Mouse (Mus musculus) MEL (cell line): ENCODE measurements around the gene Pakap.

Source experiments
- CTCF ChIP-seq, 3 experiments: IDR thresholded peaks in 2 of 3; conservative IDR thresholded peaks in 1 of 3; 2 replicates each; pipeline ENCODE4 v1.5.1; 2011 to 2012; ENCODE audit warnings: low read length in 3 of 3, low read depth in 2 of 3, mild to moderate bottlenecking in 2 of 3, improper control_type of control experiment in 1 of 3, inconsistent platforms in 1 of 3, mixed read lengths in 1 of 3, moderate library complexity in 1 of 3; ENCODE audit not compliant: control insufficient read depth in 1 of 3, insufficient read depth in 1 of 3, poor library complexity in 1 of 3, severe bottlenecking in 1 of 3
- GABPA ChIP-seq: IDR thresholded peaks from 2 replicates; pipeline ENCODE4 v1.6.1; 2012; ENCODE audit warnings: low read depth, mild to moderate bottlenecking, inconsistent platforms, low read length, improper control_type of control experiment, moderate library complexity
- POLR2A ChIP-seq, 2 experiments: IDR thresholded peaks; 2 replicates each; pipeline ENCODE4 v1.6.1; 2011 to 2012; ENCODE audit warnings: low read length in 2 of 2, mild to moderate bottlenecking in 2 of 2, control low read depth in 1 of 2, improper control_type of control experiment in 1 of 2, low read depth in 1 of 2, moderate library complexity in 1 of 2; ENCODE audit not compliant: control insufficient read depth in 1 of 2, insufficient read depth in 1 of 2, poor library complexity in 1 of 2

- no peak for TF ChIP-seq POLR2A (IDR thresholded peaks at IDR 0.05; ENCODE audit: control insufficient read depth in 1 of 2, insufficient read depth in 1 of 2, low read depth in 1 of 2, low read length in 2 of 2, poor library complexity in 1 of 2)
- TF ChIP-seq CTCF (IDR thresholded peaks at IDR 0.05 in 2 of 3, conservative IDR thresholded peaks at IDR 0.05 in 1 of 3; ENCODE audit: control insufficient read depth in 1 of 3, insufficient read depth in 1 of 3, low read depth in 2 of 3, low read length in 3 of 3, poor library complexity in 1 of 3, severe bottlenecking in 1 of 3): peak in 2 of 3 experiments; percentile 13 to 41; a peak in 4 of 6 replicates
- no peak for TF ChIP-seq GABPA
These were observed 151.4 kb downstream of the Pakap start for GRCm38 (mm10) chr4:57719370-57719769.
